Mouse (Mus musculus): Measurements from ENCODE around the gene Slc6a1.

Gene Slc6a1

GRCm38 (mm10) chr6:114354635-114355034, 72.2 kb downstream of the Slc6a1 start:
- DNase-seq (ENCODE audit: low spot score in 2 of 2) = no peak

- DNase-seq (ENCODE audit: low spot score in 2 of 2) = peak in 1 of 2 experiments; percentile 29
These were observed 75.7 kb downstream of the Slc6a1 start for GRCm38 (mm10) chr6:114358171-114358570.

GRCm38 (mm10) chr6:114362355-114362754, 79.9 kb downstream of the Slc6a1 start:
- no peak for DNase-seq (ENCODE audit: low spot score in 2 of 2)

- DNase-seq (ENCODE audit: low spot score in 2 of 2) = no peak
These were observed 81.3 kb downstream of the Slc6a1 start for GRCm38 (mm10) chr6:114363740-114364139.

GRCm38 (mm10) chr6:114364734-114365133, 82.3 kb downstream of the Slc6a1 start:
- DNase-seq (ENCODE audit: low spot score in 2 of 2) = no peak

GRCm38 (mm10) chr6:114366191-114366590, 83.8 kb downstream of the Slc6a1 start:
- no peak for DNase-seq (ENCODE audit: low spot score in 2 of 2)
